Mouse (Mus musculus): ENCODE results near the gene Rab7. TPM values are rescaled to one million over a fixed set of nuclear protein-coding genes. Genes with fewer than 3 reads are reported as not detected.
A peak's percentile ranks its signal among the peaks of the same experiment; 100 is the strongest.

Gene Rab7
- polyA plus RNA-seq, 1 experiment from 2014 or later: 223 TPM

DNA sequence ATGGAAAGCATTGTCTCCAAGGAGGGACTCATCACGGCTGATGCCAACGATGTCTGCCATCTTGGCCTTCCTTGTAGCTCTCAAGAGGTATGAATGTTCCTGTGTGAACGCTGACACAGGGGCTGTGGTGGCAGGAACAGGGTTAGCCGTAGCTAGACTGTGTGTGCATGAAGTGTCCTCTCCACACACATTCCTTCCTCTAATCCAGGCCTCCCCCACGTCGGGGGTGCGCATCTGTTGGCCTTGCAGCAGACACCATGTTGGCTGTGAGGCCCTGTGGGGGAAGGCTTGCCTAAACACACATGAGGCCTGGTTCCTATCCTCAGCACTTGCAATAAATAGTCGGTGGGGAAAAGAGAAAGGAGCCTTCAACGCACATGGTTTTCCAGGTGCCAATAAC lies 48.5 kb downstream of the Rab7 start:
- ATAC-seq (ENCODE audit: low read depth): no peak
- Histone ChIP-seq H3K27ac (ENCODE audit: low read length) (no peak overlapping the region), H3K27me3 (ENCODE audit: control insufficient read depth, insufficient read depth, low read depth, low read length) (no peaks in the 10 kb centered on the region), H3K4me3 (ENCODE audit: low read length) (no peak overlapping the region), H3K9me3 (ENCODE audit: control insufficient read depth, low read length) (no peaks in the 10 kb centered on the region), H3K4me1 (replicated peaks; ENCODE audit: control insufficient read depth, insufficient read depth, low read length) (peaks cover 8% of the 10 kb centered on the region), H3K36me3 (ENCODE audit: control insufficient read depth, insufficient read depth, low read length) (peaks cover 9% of the 10 kb centered on the region), H3K9ac (ENCODE audit: low read length) (no peak overlapping the region), H3K4me2 (ENCODE audit: low read depth, low read length) (no peak overlapping the region)
- 76% methylated on average over 9 of the region's 9 CpGs for WGBS

DNA sequence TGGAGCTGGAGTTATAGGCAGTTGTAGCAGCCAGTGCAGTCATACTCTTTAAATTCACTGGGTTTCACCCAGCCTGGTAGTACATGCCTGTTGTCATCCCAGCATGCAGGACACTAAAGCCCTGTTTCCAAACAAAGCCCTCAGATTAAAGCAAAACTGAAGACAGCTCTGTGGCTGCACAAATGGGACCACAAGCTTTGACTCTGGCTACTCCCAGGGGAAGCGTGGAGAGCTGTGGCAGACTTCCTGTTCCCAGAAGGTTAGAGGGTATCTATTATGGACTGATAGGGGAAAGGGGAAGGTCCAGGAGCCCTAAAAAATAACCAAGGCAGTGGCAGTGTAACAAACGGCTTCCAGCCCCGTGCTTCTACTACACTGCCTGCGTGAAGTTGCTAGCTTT lies 49.6 kb downstream of the Rab7 start:
- H3K4me2 ChIP-seq (ENCODE audit: low read depth, low read length): no peak overlapping the region

DNA sequence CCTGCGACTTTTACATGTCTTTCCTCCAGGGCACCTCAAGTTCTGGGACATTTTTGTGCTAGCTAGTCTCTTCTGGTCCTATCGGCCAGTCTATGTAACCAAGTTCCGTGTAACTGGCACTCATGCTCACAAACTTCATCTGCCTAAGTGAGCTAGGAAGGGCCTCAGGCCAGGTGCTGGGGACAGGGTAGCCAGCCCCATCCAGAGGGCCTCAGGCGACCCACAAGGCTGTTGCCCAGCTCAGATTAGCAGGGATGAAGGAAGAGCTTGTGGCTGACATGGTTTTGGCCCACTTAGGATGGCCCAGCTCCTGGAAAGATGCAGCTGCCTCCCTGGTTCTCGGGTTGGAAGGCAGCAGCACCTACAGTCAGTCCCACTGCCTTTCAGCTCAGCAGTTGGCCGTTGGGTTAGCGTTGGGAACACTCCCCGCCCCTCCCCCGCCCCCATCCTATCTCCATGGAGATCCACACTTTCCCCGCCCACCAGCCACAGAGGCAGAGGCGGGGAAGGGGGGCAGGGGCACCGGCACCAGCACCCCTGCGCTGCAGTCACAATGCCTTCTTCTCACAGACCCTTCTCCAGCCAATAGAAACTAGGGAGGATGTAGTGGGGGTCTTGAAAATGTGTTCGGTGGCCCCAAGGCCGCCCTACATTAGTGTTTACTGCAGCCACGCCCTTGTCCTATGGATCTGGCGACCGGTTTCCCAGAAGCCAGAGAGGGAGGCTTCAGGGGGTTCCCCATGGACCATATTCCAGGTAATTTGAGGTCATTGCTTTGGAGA lies 51.1 kb downstream of the Rab7 start:
- Histone ChIP-seq H3K4me1 (replicated peaks; ENCODE audit: control insufficient read depth, insufficient read depth, low read length) (peaks cover 8% of the 10 kb centered on the region), H3K9me3 (ENCODE audit: control insufficient read depth, low read length) (no peaks in the 10 kb centered on the region), H3K4me2 (ENCODE audit: low read depth, low read length) (peak overlapping the region; percentile 44), H3K27ac (ENCODE audit: low read length) (no peak overlapping the region), H3K27me3 (ENCODE audit: control insufficient read depth, insufficient read depth, low read depth, low read length) (no peaks in the 10 kb centered on the region), H3K36me3 (ENCODE audit: control insufficient read depth, insufficient read depth, low read length) (no peaks in the 10 kb centered on the region; the same call in 1 of the 2 replicates), H3K4me3 (ENCODE audit: low read length) (peak overlapping the region; percentile 19), H3K9ac (ENCODE audit: low read length) (peak overlapping the region; percentile 36)
- WGBS: 5% methylated on average over 18 of the region's 18 CpGs
- peak; percentile 84 for ATAC-seq (ENCODE audit: low read depth)

More for the DNA sequence above, 49.6 kb downstream of the Rab7 start:
- no peak overlapping the region for H3K4me3 ChIP-seq (ENCODE audit: low read length)
- H3K36me3 ChIP-seq (ENCODE audit: control insufficient read depth, insufficient read depth, low read length): peaks cover 2% of the 10 kb centered on the region
- H3K9me3 ChIP-seq (ENCODE audit: control insufficient read depth, low read length): no peaks in the 10 kb centered on the region
- peaks cover 8% of the 10 kb centered on the region for H3K4me1 ChIP-seq (replicated peaks; ENCODE audit: control insufficient read depth, insufficient read depth, low read length)
- H3K9ac ChIP-seq (ENCODE audit: low read length): no peak overlapping the region
- WGBS: 59% methylated on average over 4 of the region's 4 CpGs
- ATAC-seq (ENCODE audit: low read depth): no peak
- no peak overlapping the region for H3K27ac ChIP-seq (ENCODE audit: low read length)
- no peaks in the 10 kb centered on the region for H3K27me3 ChIP-seq (ENCODE audit: control insufficient read depth, insufficient read depth, low read depth, low read length)

DNA sequence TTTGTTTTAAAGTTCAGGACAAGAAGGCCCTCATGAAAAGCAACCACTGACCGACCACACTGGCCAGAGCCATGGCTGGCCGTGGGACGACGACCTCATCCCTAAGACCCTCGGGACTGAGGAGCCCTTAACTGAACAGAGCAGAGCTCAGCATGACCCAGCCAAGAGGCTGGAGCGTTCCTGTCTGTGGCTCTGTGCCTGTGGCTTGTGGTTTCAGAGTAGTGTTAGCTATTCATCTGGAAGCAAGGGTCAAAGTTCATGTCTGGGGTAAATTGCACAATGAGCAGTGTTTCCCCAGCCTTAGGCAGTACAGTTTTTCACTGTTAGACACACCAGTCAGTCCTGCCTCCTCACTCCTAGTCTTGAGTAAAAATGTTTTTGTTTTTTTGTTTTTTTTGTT lies 52.3 kb downstream of the Rab7 start:
- H3K27ac ChIP-seq (ENCODE audit: low read length): no peak overlapping the region
- peak; percentile 58 for ATAC-seq (ENCODE audit: low read depth)

DNA sequence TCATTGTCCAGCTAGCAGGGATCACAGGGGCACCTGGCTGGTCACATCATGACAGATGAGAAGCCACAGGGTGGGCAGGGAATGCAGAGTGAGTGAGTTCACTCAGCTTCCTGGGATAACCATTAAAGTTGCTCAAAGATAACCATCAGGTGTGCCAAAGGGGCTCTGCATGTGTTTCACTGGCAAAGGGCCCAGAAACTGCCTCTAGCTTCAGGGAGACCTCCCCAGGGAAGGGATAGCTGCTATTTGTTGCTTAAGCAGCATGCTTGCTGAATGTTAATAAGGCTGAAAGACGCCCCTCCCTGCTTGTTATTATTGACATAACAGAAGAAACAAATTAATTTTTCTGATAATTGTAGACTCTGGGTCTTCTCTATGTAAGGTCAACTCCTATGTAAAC lies 53.2 kb downstream of the Rab7 start:
- Histone ChIP-seq H3K4me2 (ENCODE audit: low read depth, low read length) (no peak overlapping the region), H3K4me1 (replicated peaks; ENCODE audit: control insufficient read depth, insufficient read depth, low read length) (peaks cover 8% of the 10 kb centered on the region), H3K9me3 (ENCODE audit: control insufficient read depth, low read length) (no peaks in the 10 kb centered on the region), H3K36me3 (ENCODE audit: control insufficient read depth, insufficient read depth, low read length) (no peaks in the 10 kb centered on the region; the same call in 1 of the 2 replicates), H3K27ac (ENCODE audit: low read length) (no peak overlapping the region), H3K9ac (ENCODE audit: low read length) (no peak overlapping the region), H3K4me3 (ENCODE audit: low read length) (no peak overlapping the region), H3K27me3 (ENCODE audit: control insufficient read depth, insufficient read depth, low read depth, low read length) (no peaks in the 10 kb centered on the region)
- WGBS: 86% methylated on average over 1 of the region's 1 CpGs
- ATAC-seq (ENCODE audit: low read depth): no peak

More for the DNA sequence above, 52.3 kb downstream of the Rab7 start:
- H3K9ac ChIP-seq (ENCODE audit: low read length): no peak overlapping the region
- WGBS: 31% methylated on average over 6 of the region's 6 CpGs
- H3K4me3 ChIP-seq (ENCODE audit: low read length): no peak overlapping the region
- no peak overlapping the region for H3K4me2 ChIP-seq (ENCODE audit: low read depth, low read length)
- peaks cover 8% of the 10 kb centered on the region for H3K4me1 ChIP-seq (replicated peaks; ENCODE audit: control insufficient read depth, insufficient read depth, low read length)
- no peaks in the 10 kb centered on the region; the same call in 1 of the 2 replicates for H3K36me3 ChIP-seq (ENCODE audit: control insufficient read depth, insufficient read depth, low read length)
- no peaks in the 10 kb centered on the region for H3K9me3 ChIP-seq (ENCODE audit: control insufficient read depth, low read length)
- H3K27me3 ChIP-seq (ENCODE audit: control insufficient read depth, insufficient read depth, low read depth, low read length): no peaks in the 10 kb centered on the region

DNA sequence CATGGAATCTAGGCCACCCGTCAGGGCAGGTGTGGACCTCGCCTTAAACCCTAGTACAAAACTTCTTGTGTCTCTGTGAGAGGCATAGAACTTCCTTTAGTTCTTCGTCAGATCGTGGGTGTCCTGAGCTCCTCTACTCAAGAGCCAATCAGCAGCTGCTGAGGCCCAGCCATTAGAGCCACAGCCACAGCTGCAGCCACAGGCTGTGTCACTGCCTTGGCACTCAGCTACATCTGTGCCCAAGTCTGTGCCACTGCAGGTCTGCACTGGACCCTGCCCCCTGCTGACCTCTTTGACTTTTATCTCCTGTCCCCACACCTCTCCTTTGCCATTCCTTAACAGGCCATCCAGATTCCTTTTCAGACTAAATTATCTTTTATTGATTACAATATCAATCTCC lies 53.9 kb downstream of the Rab7 start:
- Histone ChIP-seq H3K27me3 (ENCODE audit: control insufficient read depth, insufficient read depth, low read depth, low read length) (no peaks in the 10 kb centered on the region), H3K4me1 (replicated peaks; ENCODE audit: control insufficient read depth, insufficient read depth, low read length) (peaks cover 8% of the 10 kb centered on the region), H3K9ac (ENCODE audit: low read length) (no peak overlapping the region), H3K36me3 (ENCODE audit: control insufficient read depth, insufficient read depth, low read length) (no peaks in the 10 kb centered on the region), H3K27ac (ENCODE audit: low read length) (no peak overlapping the region), H3K4me2 (ENCODE audit: low read depth, low read length) (no peak overlapping the region), H3K4me3 (ENCODE audit: low read length) (no peak overlapping the region), H3K9me3 (ENCODE audit: control insufficient read depth, low read length) (no peaks in the 10 kb centered on the region)
- 65% methylated on average over 4 of the region's 4 CpGs for WGBS
- no peak for ATAC-seq (ENCODE audit: low read depth)

DNA sequence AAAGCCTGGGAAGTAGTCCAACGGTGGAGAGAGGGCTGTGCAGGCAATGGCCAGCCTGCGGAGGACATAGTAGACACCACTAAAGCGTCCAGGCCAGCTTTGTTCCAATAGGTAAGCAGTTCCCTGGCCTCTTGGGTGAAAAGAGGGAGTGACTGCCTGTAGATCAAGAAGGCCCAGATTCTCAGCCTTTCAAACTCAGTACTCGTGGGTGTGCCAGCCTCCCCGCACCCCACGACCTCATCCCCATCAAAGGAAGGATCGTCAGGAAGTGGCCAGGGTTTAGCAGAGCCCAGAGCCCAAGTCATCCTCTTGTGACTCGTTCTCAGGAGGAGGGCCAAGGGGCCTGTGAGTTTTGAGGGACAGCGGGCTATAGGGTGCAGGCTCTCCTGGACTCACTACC lies 62.6 kb downstream of the Rab7 start:
- H3K27ac ChIP-seq (ENCODE audit: low read length): no peak overlapping the region
- 58% methylated on average over 9 of the region's 9 CpGs for WGBS
- H3K9me3 ChIP-seq (ENCODE audit: control insufficient read depth, low read length): no peaks in the 10 kb centered on the region
- H3K4me1 ChIP-seq (replicated peaks; ENCODE audit: control insufficient read depth, insufficient read depth, low read length): peaks cover 14% of the 10 kb centered on the region
- H3K36me3 ChIP-seq (ENCODE audit: control insufficient read depth, insufficient read depth, low read length): peaks cover 6% of the 10 kb centered on the region; the same call in 1 of the 2 replicates
- H3K9ac ChIP-seq (ENCODE audit: low read length): peak overlapping the region; percentile 92
- peak overlapping the region; percentile 79 for H3K4me2 ChIP-seq (ENCODE audit: low read depth, low read length)
- no peaks in the 10 kb centered on the region for H3K27me3 ChIP-seq (ENCODE audit: control insufficient read depth, insufficient read depth, low read depth, low read length)
- ATAC-seq (ENCODE audit: low read depth): no peak
- H3K4me3 ChIP-seq (ENCODE audit: low read length): peak overlapping the region; percentile 97; the same call in 1 of the 2 replicates

DNA sequence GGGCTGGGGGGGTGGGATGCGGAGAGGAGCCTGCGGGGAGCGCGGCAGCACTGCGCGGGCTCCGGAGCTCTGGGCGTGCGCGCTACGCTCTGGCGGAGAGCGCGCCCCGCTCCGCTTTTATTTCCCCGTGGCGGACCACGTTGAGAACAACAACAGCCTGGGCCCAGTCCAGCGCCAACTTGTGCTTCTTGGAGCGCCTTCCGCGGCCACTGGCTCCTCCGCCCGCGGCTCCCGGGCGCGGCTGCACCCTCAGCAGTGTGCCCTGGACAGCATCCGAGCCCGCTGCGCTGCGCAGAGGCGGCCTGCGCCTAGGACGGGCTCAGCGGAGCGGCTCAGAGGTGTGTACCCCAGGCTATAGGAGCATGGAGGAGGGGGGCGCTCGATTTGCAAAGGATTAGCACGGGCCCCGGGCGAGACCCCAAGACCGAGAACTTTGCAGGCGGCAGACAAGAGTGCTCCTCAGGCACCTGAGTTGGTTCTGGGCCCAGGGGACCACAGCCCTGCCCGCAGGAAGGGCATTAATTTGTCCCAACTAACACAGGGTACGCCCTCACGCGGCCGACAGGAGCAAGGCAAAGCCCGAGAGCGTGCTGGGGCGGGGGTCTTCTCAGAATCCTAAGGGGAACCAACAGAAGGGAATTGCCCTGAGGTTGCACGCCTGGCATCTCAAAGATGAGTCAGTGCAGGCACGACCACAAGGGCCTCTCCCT lies 63.4 kb downstream of the Rab7 start, which contains the start of gene H1fx:
Gene H1fx (minus strand): TSS at position 91 of the 710 bp plus-strand sequence.
- peak within 1 kb of the TSS; percentile 92 for H3K9ac ChIP-seq (ENCODE audit: low read length)
- H3K27me3 ChIP-seq (ENCODE audit: control insufficient read depth, insufficient read depth, low read depth, low read length): no peaks in the 10 kb centered on the region
- H3K4me1 ChIP-seq (replicated peaks; ENCODE audit: control insufficient read depth, insufficient read depth, low read length): peaks cover 14% of the 10 kb centered on the region
- H3K4me3 ChIP-seq (ENCODE audit: low read length): peak within 1 kb of the TSS; percentile 97
- H3K27ac ChIP-seq (ENCODE audit: low read length): peak within 1 kb of the TSS; percentile 91
- peak within 1 kb of the TSS; percentile 79 for H3K4me2 ChIP-seq (ENCODE audit: low read depth, low read length)
- no peaks in the 10 kb centered on the region for H3K9me3 ChIP-seq (ENCODE audit: control insufficient read depth, low read length)
- ATAC-seq (ENCODE audit: low read depth): peak; percentile 89
- H3K36me3 ChIP-seq (ENCODE audit: control insufficient read depth, insufficient read depth, low read length): peaks cover 6% of the 10 kb centered on the region; the same call in 1 of the 2 replicates
- WGBS: under 1% methylated on average over 53 of the region's 55 CpGs

DNA sequence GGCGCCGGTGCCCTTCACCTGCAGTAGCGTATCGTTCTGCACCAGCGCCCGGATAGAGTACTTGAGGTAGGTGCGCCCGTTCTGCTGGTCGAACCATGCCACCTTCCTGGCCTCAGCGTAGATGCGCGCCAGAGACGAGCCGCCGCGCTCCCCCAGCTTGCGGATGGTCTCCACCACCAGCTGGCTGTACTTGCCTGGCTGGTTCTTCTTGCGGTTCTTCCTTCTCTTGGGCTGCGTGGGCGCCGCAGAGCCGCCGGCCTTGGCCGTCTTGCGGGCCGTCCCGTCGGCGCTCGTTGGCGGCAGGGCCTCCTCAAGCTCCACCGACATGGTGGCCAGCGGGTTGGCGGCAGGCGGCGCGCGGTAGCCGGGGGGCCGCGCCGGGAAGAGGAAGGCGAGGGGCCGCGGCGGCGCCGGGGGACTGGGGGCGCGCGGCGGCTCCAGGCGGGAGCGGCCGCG lies 64.0 kb downstream of the Rab7 start:
- Histone ChIP-seq H3K36me3 (ENCODE audit: control insufficient read depth, insufficient read depth, low read length) (peaks cover 6% of the 10 kb centered on the region; the same call in 1 of the 2 replicates), H3K9ac (ENCODE audit: low read length) (peak overlapping the region; percentile 92), H3K4me2 (ENCODE audit: low read depth, low read length) (peak overlapping the region; percentile 79), H3K27me3 (ENCODE audit: control insufficient read depth, insufficient read depth, low read depth, low read length) (no peaks in the 10 kb centered on the region), H3K9me3 (ENCODE audit: control insufficient read depth, low read length) (no peaks in the 10 kb centered on the region), H3K27ac (ENCODE audit: low read length) (peak overlapping the region; percentile 91), H3K4me1 (replicated peaks; ENCODE audit: control insufficient read depth, insufficient read depth, low read length) (peaks cover 14% of the 10 kb centered on the region), H3K4me3 (ENCODE audit: low read length) (peak overlapping the region; percentile 97)
- WGBS: under 1% methylated on average over 39 of the region's 56 CpGs
- peak; percentile 48 for ATAC-seq (ENCODE audit: low read depth)
